Mouse (Mus musculus) embryonic fibroblast, embryonic 13.5 days (primary cell): Measurements from ENCODE around the gene Kcnq2.

Experiments used
- CTCF ChIP-seq: IDR thresholded peaks from 2 replicates; pipeline ENCODE4 v1.5.1; 2011; ENCODE audit warnings: mild to moderate bottlenecking, control low read depth, low read length, moderate library complexity, borderline replicate concordance; ENCODE audit not compliant: insufficient read depth
- POLR2A ChIP-seq: IDR thresholded peaks from 2 replicates; pipeline ENCODE4 v1.6.1; 2011; ENCODE audit warnings: low read depth, mild to moderate bottlenecking, control low read depth, low read length, moderate library complexity

DNA sequence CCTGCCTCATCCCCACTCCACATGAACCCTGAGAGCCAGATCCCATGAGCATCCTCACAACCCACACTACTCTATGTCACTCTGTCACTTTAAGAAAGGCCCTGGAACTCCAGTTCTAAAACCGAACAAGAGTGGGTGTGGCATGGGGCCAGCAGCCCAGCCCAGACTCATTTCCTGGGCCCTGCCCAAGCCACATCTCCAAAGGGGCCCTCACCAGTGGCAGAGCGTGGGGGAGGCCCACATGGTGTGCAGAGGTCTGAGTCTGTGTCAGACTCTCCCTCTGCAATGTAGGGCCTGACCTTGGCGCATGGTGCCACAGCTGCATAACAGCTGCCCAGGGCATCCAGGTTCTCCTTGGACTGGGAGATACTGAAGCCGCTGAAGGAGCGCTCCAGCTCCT, 54.2 kb downstream of the Kcnq2 start:
- no peak for TF ChIP-seq CTCF
- no peak for TF ChIP-seq POLR2A
